Mouse (Mus musculus) colon, adult 2 months (tissue): Measurements from ENCODE around the gene St6gal2. TPM values are rescaled to one million over a fixed set of nuclear protein-coding genes. Genes with fewer than 3 reads are reported as not detected.

ENCODE experiments used
- polyA plus RNA-seq: library from polyadenylated mRNA; depleted of rRNA; stranded (reverse); fragments of >200 nt; gene quantifications from 2 replicates; pipeline ENCODE4 v1.2.3, GENCODE M21; 2012; rRNA removed

St6gal2 gene
- polyA plus RNA-seq: 0.05 and 0.10 TPM in 2 replicates

DNA sequence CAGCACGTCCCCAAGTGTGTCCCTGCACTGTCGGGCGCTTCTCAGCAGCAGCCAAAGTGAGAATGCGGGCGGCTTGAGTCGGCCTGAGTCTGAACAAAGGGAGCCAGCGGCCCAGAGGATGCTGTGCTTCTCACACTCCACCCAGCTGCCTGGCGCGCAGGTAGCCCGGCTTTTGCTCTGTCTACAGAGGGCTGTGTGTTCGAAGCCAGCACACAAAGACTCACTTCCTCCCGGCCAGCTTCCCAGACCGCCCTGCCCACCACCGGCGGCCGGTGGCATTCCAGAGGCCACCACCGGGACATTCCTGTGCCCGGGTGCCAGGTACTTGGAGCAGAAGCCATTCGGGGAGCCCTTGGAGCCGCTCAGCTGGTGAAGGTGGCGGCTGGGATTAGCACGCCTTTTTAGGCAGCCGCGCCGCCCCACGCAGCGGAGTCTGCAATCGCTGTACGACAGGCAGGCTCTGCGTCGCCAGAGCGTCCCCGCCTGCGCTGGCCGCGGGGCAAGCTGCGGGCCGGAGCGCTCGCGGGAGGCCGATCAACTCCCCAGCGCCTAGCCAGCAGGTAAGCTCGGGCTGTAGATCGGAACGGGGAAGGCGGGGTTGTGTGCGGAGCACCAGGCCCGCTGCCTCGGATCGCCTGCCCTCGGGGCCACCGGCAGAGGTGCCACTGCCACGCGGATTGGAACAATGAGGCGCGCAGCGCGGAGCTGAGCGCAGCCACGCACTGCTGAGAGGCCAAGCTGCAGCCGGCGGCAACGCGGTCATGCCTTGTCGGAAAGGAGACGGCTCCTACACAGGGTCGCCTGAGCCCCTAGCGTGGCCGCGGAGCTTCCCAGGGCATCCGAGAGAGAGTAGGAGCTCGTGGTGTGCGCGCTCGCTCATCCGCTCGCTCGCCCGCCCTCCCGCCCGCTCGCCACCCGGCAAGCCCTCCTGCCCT lies at the start of gene St6gal2:
TSS of gene St6gal2 (plus strand) at position 133 of the 935 bp plus-strand sequence.

Other genes with a start within 250 kb of the St6gal2 start
- not detected in 2 replicates for gene Vmn2r118, start 179.8 kb downstream of the St6gal2 start, polyA plus RNA-seq